Mouse (Mus musculus) kidney, embryonic 16.5 days (tissue): ENCODE results near the gene Lmod1. TPM values are rescaled to one million over a fixed set of nuclear protein-coding genes. Genes with fewer than 3 reads are reported as not detected.
"Not testable (repeated sequence)": the region's sequence is repeated elsewhere in the genome, so short reads cannot be mapped to it uniquely, and the experiment has no call there.

Experiments used
- ATAC-seq: fragments of 200-750 bp; cut with Nextera tagmentation; 2 replicates; pipeline ENCODE4 v1.8.0; 2017; ENCODE audit warnings: moderate TSS enrichment; ENCODE audit not compliant: low FRiP score, low TSS enrichment
- H3K27ac ChIP-seq: fragments of 300-500 bp; sonication (generic); 2 replicates; pipeline ENCODE4 v1.5.1; 2014; ENCODE audit warnings: low read length
- H3K27me3 ChIP-seq: fragments of 300-500 bp; sonication (generic); 2 replicates; pipeline ENCODE4 v1.6.1; 2014; ENCODE audit warnings: low read length, control low read depth, mixed read lengths; ENCODE audit not compliant: insufficient read depth
- H3K36me3 ChIP-seq: fragments of 300-500 bp; sonication (generic); 2 replicates; pipeline ENCODE4 v1.6.1; 2014; ENCODE audit warnings: low read length, control low read depth, mixed read lengths; ENCODE audit not compliant: insufficient read depth
- H3K4me1 ChIP-seq: fragments of 300-500 bp; sonication (generic); 2 replicates; pipeline ENCODE4 v1.6.1; 2014; ENCODE audit warnings: low read length, control low read depth, mixed read lengths; ENCODE audit not compliant: insufficient read depth
- H3K4me2 ChIP-seq: fragments of 300-500 bp; sonication (generic); replicated peaks from 2 replicates; pipeline ENCODE4 v1.6.1; 2014; ENCODE audit warnings: low read depth, low read length
- H3K4me3 ChIP-seq: fragments of 300-500 bp; sonication (generic); 2 replicates; pipeline ENCODE4 v1.5.1; 2014; ENCODE audit warnings: mild to moderate bottlenecking, low read length
- H3K9ac ChIP-seq: fragments of 300-500 bp; sonication (generic); replicated peaks from 2 replicates; pipeline ENCODE4 v1.6.1; 2014; ENCODE audit warnings: low read length
- H3K9me3 ChIP-seq: fragments of 300-500 bp; sonication (generic); 2 replicates; pipeline ENCODE4 v1.6.1; 2016; ENCODE audit warnings: low read length, control low read depth
- WGBS: fragments of 180-500 bp; shearing (Covaris S2); extraction: QIAGEN DNeasy Blood & Tissue Kit; methylation state at CpG from one replicate; pipeline ENCODE4 v1.1.7; 2014; 5-methylcytosine and 5-hydroxymethylcytosine counted together
- polyA plus RNA-seq: library from polyadenylated mRNA; unstranded; fragments of >200 nt; fragmentation: Nextera tagmentation; extraction: Ambion mirVana; gene quantifications from 2 replicates; pipeline ENCODE4 v1.2.1, GENCODE M21; 2015

Lmod1 gene
- polyA plus RNA-seq, 1 experiment from 2014 or later: 2.9 TPM

- peak; percentile 56 for ATAC-seq
- Histone ChIP-seq H3K4me2 (peak overlapping the region; percentile 87), H3K9me3 (no peaks in the 10 kb centered on the region), H3K4me3 (peak overlapping the region; percentile 49), H3K27me3 (no peaks in the 10 kb centered on the region), H3K4me1 (peaks cover 19% of the 10 kb centered on the region), H3K27ac (peak overlapping the region; percentile 34; the same call in 1 of the 2 replicates), H3K36me3 (no peaks in the 10 kb centered on the region), H3K9ac (peak overlapping the region; percentile 72)
- 5% methylated on average over 14 of the region's 14 CpGs for WGBS
Measured at GRCm38 (mm10) chr1:135368982-135369381, 44.4 kb downstream of the Lmod1 start.

GRCm38 (mm10) chr1:135369415-135369814 is 44.8 kb downstream of the Lmod1 start:
- H3K9ac ChIP-seq: peak overlapping the region; percentile 72; the same call in 1 of the 2 replicates
- H3K27ac ChIP-seq: no peak overlapping the region
- 81% methylated on average over 5 of the region's 5 CpGs for WGBS
- no peak overlapping the region for H3K4me3 ChIP-seq
- H3K4me2 ChIP-seq: 0 out of 2 replicates have a peak overlapping the region, but pooled peaks have one; percentile 87
- H3K27me3 ChIP-seq: no peaks in the 10 kb centered on the region
- no peak for ATAC-seq
- H3K9me3 ChIP-seq: no peaks in the 10 kb centered on the region
- peaks cover 23% of the 10 kb centered on the region for H3K4me1 ChIP-seq
- H3K36me3 ChIP-seq: no peaks in the 10 kb centered on the region

GRCm38 (mm10) chr1:135373171-135373677 is 48.6 kb downstream of the Lmod1 start:
- Histone ChIP-seq H3K9me3 (no peaks in the 10 kb centered on the region), H3K27me3 (no peaks in the 10 kb centered on the region), H3K9ac (no peak overlapping the region), H3K4me2 (no peak overlapping the region), H3K4me3 (no peak overlapping the region), H3K36me3 (no peaks in the 10 kb centered on the region), H3K27ac (no peak overlapping the region), H3K4me1 (peaks cover 28% of the 10 kb centered on the region)
- no peak for ATAC-seq
- WGBS: 72% methylated on average over 4 of the region's 4 CpGs

- no peaks in the 10 kb centered on the region for H3K9me3 ChIP-seq
- peak overlapping the region; percentile 72 for H3K4me3 ChIP-seq
- no peaks in the 10 kb centered on the region for H3K36me3 ChIP-seq
- H3K4me2 ChIP-seq: peak overlapping the region; percentile 96
- H3K27ac ChIP-seq: peak overlapping the region; percentile 75
- H3K27me3 ChIP-seq: no peaks in the 10 kb centered on the region
- H3K9ac ChIP-seq: peak overlapping the region; percentile 86
- WGBS: under 1% methylated on average over 19 of the region's 19 CpGs
- H3K4me1 ChIP-seq: peaks cover 21% of the 10 kb centered on the region
- no peak; the same call in 1 of the 2 replicates for ATAC-seq
Measured at GRCm38 (mm10) chr1:135374175-135374867, 49.7 kb downstream of the Lmod1 start.

GRCm38 (mm10) chr1:135374868-135375581 is 50.4 kb downstream of the Lmod1 start, which contains the start of gene Shisa4:
Gene Shisa4, minus strand, starts transcription at chr1:135375237.
- H3K27me3 ChIP-seq: no peaks in the 10 kb centered on the region
- WGBS: 2% methylated on average over 33 of the region's 38 CpGs

GRCm38 (mm10) chr1:135378576-135378975 is 54.0 kb downstream of the Lmod1 start:
- Histone ChIP-seq H3K4me2 (no peak overlapping the region), H3K9me3 (no peaks in the 10 kb centered on the region), H3K27ac (no peak overlapping the region), H3K36me3 (peaks cover 7% of the 10 kb centered on the region; the same call in 1 of the 2 replicates), H3K27me3 (no peaks in the 10 kb centered on the region), H3K9ac (no peak overlapping the region), H3K4me1 (peaks cover 14% of the 10 kb centered on the region), H3K4me3 (no peak overlapping the region)
- WGBS: 60% methylated on average over 9 of the region's 9 CpGs
- ATAC-seq: no peak

More at GRCm38 (mm10) chr1:135374868-135375581, 50.4 kb downstream of the Lmod1 start, which contains the start of gene Shisa4:
- Histone ChIP-seq H3K4me1 (peaks cover 21% of the 10 kb centered on the region), H3K27ac (peak within 1 kb of the TSS; percentile 75), H3K9me3 (no peaks in the 10 kb centered on the region), H3K9ac (peak within 1 kb of the TSS; percentile 86), H3K4me3 (peak within 1 kb of the TSS; percentile 72), H3K4me2 (peak within 1 kb of the TSS; percentile 96), H3K36me3 (no peaks in the 10 kb centered on the region)
- ATAC-seq: peak; percentile 93

- Histone ChIP-seq H3K27me3 (no peaks in the 10 kb centered on the region), H3K9ac (no peak overlapping the region), H3K4me1 (peaks cover 11% of the 10 kb centered on the region), H3K36me3 (peaks cover 12% of the 10 kb centered on the region), H3K4me2 (no peak overlapping the region), H3K27ac (no peak overlapping the region), H3K9me3 (no peaks in the 10 kb centered on the region), H3K4me3 (no peak overlapping the region)
- WGBS: 34% methylated on average over 2 of the region's 2 CpGs
- no peak for ATAC-seq
Measured at GRCm38 (mm10) chr1:135379048-135379447, 54.4 kb downstream of the Lmod1 start.

GRCm38 (mm10) chr1:135380071-135380991 is 55.7 kb downstream of the Lmod1 start:
- 56% methylated on average over 15 of the region's 15 CpGs for WGBS
- H3K4me3 ChIP-seq: no peak overlapping the region
- no peaks in the 10 kb centered on the region for H3K27me3 ChIP-seq
- H3K9ac ChIP-seq: no peak overlapping the region
- no peaks in the 10 kb centered on the region for H3K9me3 ChIP-seq
- no peak overlapping the region for H3K27ac ChIP-seq
- H3K4me1 ChIP-seq: peaks cover 4% of the 10 kb centered on the region; the same call in 1 of the 2 replicates
- H3K4me2 ChIP-seq: no peak overlapping the region
- no peak for ATAC-seq
- H3K36me3 ChIP-seq: peaks cover 22% of the 10 kb centered on the region

GRCm38 (mm10) chr1:135381560-135381959 is 57.0 kb downstream of the Lmod1 start:
- WGBS: 63% methylated on average over 6 of the region's 6 CpGs
- H3K4me2 ChIP-seq, H3K9me3 ChIP-seq, H3K27me3 ChIP-seq, H3K9ac ChIP-seq, H3K4me1 ChIP-seq, ATAC-seq, H3K27ac ChIP-seq, H3K4me3 ChIP-seq: not testable (repeated sequence)
- peaks cover 34% of the 10 kb centered on the region for H3K36me3 ChIP-seq
